Mouse (Mus musculus): ENCODE data around the gene Hectd4.

- no peak for TF ChIP-seq NELFE (IDR thresholded peaks at IDR 0.05; ENCODE audit: low read depth, low read length)
- no peak for TF ChIP-seq CHD1 (IDR thresholded peaks at IDR 0.05; ENCODE audit: low read depth, low read length)
- no peak for TF ChIP-seq MEF2A (IDR thresholded peaks at IDR 0.05; ENCODE audit: borderline replicate concordance, low read depth, low read length)
- no peak for TF ChIP-seq MAFK (IDR thresholded peaks at IDR 0.05; ENCODE audit: insufficient replicate concordance, low read length)
- TF ChIP-seq CTCF (conservative IDR thresholded peaks at IDR 0.05 in 1 of 2, IDR thresholded peaks at IDR 0.05 in 1 of 2; ENCODE audit: low read depth in 2 of 2, low read length in 2 of 2): no peak
- no peak for TF ChIP-seq TBP (conservative IDR thresholded peaks at IDR 0.05; ENCODE audit: low read depth, low read length)
- TF ChIP-seq SMC3 (IDR thresholded peaks at IDR 0.05; ENCODE audit: low read depth, low read length): no peak
- no peak for TF ChIP-seq MAX (IDR thresholded peaks at IDR 0.05; ENCODE audit: low read length)
Observed at GRCm38 (mm10) chr5:121389106-121389505, 169.1 kb downstream of the Hectd4 start.
